Mouse (Mus musculus) left cerebral cortex, adult 9 months (tissue): ENCODE data around the gene Exoc6b.

Source experiments
- DNase-seq, 2 experiments: peaks; one replicate each; pipeline ENCODE4 v3.0.0; 2022; ENCODE audit warnings: low spot score in 2 of 2

Gene Exoc6b

DNA sequence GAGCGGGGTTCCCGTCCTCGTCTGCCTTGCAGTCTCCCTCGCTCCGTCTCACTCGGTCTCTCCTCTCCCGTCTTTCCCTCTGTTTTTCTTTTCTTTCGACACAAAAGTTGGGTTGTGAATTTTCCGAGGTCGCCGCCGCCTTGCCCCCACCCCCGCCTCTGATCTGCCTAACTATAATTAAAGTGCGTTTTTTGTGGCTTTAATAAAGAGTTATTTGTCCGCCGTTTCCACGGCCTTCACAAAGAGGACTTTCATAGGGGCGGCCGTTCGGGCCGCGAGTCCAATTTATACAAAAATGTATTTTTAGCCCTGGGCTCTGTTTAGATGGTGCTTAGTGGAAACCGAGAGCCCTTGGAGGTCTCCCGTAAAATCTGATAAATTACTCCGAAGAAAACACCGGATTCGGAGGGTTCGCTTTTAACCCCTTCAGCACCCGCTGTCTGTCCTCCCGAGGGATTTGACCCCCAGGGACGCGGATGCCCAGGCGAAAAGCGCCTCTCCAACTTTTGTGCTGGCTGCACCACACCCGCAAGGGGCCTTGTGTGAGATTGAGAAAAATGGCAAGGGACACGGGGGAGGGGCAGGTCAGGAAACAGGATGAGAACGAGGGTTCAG is 483.5 kb downstream of the Exoc6b start:
- no peak for DNase-seq

DNA sequence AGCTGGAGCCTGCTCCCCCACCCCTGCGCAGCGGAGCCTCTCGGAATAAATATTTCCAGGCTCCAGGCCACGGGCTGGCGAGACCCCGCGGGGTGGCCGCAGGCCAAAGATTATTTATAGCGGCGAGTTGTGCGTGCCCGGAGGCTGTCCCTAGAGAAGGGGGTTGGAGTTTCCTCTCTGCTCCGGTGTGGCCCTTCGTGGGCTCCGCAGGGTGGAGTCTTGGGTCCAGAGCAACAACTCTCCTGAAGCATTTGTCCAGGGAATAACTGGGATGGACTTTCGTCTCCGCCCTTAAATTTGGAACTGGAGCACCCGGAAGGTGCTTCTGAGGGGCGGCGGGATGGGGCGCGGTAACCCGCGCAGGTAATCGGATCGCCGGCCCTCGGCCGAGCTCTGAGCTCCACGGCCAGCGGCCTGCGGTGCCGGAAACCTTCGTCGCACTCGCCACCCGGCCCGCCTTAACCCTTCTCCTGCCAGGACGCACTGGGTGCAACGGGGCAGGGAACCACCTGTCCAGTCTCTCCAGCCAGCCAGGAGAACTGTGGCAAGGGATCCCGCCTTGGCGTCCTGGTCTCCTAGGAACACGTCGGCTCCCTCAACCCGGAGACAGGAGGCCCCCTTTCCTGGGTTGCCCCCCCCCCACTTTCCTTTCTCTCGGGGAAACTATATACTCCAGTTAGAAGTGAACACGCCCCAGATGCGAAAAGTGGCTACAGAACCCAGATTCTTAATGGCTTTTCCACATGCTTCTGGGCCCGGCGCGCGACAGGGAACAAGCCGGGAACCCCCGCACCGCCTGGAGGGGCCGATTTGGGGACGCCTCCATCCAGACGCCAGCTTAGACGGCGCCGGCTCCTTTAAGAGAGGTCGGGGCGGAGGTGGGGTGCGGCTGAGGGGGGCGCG is 484.3 kb downstream of the Exoc6b start:
- no peak for DNase-seq

GRCm38 (mm10) chr6:84583841-84584782 is 485.2 kb downstream of the Exoc6b start:
- DNase-seq, result no peak

GRCm38 (mm10) chr6:84583371-84583770 is 485.9 kb downstream of the Exoc6b start:
- peak; percentile 46 to 67 for DNase-seq

DNA sequence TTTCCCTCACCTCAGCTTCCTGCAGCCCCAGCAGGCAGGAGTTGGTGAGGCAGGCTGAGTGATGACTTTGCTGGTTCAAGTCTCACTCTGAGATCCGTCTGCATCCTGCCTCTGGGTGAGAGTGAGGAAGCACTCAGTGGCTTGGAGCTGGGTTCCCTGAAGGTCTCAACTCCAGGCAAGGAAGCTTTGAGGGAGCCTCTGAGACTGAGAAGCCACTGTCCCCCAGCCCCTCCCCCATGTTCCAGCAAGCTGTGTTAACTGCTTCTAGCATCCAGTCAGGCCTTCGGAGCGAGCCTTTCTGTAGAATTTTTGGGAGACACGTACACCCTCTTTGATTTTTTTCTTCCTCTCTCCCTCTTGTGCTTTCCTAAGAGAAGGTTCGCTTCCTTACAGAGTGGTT is 486.5 kb downstream of the Exoc6b start:
- DNase-seq, result no peak

GRCm38 (mm10) chr6:84581833-84582445 is 487.4 kb downstream of the Exoc6b start:
- DNase-seq, result no peak

DNA sequence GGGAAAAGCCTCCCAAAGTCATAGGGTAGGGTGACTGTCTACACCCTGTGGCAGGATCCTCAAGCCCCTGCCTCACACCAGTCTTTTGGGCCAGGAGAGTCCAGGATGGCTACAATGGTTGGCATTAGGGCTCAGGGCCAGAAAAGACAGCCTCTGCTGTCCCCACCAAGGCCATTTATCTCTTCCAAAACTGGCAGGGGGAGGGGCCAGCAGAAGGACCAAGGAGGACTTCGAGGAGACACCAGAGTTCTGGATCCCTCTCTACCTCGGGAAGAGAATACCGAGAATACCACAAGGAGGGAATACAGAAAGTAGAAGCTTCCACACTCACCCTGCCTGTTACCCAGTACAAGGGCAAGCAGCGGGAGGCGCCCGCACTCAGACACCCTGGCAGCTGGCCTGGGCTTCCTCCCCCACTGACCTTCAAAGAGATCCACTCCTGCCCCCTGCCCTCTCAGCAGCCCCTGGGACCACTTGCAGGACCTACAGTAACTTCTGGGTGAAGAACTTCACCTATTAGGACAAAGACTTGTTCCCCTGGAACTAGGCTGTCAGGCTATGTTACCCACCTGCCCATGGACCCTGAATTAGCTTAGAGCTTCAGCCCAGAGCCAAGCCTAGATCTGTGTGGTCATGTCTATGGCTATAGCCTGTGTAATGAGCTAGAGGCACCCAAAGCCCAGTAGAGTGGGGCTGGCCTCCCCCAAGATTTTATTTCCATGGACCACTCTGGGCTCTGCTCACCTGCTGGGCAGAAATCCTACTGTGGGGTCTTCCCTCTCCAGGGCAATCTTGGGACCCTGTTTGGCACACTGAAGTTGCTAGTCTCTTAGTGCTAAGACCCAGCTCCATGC is 488.1 kb downstream of the Exoc6b start:
- DNase-seq, result no peak

DNA sequence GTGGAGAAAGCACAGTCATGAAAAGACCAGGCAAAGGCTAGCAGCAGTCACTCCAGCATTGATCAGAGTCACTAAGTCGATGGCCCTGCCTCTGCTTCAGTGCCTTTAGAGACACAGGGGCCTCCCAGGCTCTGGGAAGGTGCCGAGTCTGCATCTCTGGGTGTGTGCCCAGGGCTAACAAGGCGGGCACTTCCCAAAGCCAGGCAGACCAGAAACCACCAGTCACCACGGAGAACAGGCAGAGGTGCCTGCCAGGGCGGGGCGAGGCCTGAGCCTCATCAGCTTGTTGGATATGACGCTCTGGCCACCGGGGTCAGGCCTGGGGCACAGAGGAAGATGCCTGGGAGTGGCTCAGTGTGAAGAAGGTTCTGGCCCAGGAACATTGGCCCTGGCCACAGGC is 489.8 kb downstream of the Exoc6b start:
- no peak for DNase-seq

DNA sequence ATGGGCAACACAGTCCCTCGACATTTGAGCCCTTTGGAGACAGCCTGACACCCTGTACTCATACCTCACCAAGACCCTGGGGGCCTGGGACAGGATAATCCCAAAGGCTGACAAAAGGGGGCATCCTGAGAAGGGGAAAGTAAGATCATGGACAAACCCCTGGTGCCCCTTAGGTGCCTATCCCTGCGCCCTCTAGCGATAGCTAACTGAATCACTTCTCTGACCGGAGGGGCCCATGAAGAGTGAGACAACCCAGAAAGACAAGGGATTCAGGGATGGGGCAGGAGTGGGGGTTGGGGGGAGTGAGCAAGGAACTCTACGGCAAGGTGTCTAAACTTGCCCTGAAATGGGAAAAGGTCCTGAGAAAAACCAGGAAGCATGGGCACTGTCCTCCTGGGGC is 490.4 kb downstream of the Exoc6b start:
- DNase-seq, result no peak

DNA sequence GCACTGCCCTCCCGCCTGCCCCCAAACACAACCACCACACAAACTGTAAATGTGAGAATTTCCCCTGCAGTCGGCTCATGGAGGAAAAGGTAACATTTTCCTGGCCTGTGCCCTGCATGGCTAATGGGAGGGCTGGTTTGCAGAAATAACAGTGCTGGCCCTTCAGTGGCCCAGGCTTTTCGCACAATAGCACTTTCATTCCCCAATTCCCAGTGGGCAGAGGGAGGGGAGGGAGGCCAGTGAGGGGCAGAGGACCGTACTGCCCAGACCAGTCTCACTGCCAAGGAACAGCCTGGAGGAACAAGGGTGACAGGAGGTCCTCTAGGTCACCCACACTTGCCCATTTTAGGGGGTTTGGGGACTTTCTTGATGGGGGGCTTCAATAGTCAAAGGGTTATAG is 491.4 kb downstream of the Exoc6b start:
- DNase-seq, result no peak

- no peak for DNase-seq
Observed at GRCm38 (mm10) chr6:84573905-84574660, 495.2 kb downstream of the Exoc6b start.

GRCm38 (mm10) chr6:84570039-84570438 is 499.3 kb downstream of the Exoc6b start:
- no peak for DNase-seq

DNA sequence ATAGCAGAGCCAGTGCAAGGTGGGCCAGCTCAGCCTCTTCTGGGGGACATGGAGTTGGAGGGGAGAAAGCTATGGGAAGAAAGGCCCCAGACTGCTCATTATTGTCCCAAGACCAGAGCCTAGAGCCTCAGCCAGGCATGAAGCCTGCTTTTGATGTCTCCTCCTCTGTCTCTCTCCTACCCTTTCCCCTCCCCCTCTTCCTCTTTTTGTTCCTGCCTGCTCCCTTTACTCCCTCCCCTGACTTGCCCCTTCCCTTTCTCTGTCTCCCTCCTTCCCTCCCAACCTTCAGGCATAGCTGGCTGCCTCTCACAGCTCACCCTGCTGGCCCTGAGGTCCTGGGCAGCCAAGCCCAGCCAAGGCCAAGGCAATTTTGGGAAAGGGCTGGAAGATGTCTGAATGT is 499.7 kb downstream of the Exoc6b start:
- DNase-seq, result no peak

GRCm38 (mm10) chr6:84568880-84569279 is 500.4 kb downstream of the Exoc6b start:
- DNase-seq, result no peak
